Mouse (Mus musculus): ENCODE measurements at regions not wholly inside any gene's neighbourhood (a gene's known extent, or its start where the extent isn't known, plus 50 kb on each side); places are given as distances from the start of the nearest gene placed in this dataset.

GRCm38 (mm10) chr10:19412926-19413325, 56.6 kb downstream of the Olig3 start:
- DNase-seq (ENCODE audit: low read depth, low spot score) (no peak), ATAC-seq (no peak)
- in situ Hi-C loops (cut with MboI; ENCODE audit: low pct_unique_long_range_greater_than_20kb) = no loop called here
- peak; percentile 63 for TF ChIP-seq CTCF (IDR thresholded peaks at IDR 0.05)
- H3K27me3 ChIP-seq = no peaks in the 10 kb centered on the region
- ChIA-PET POLR2A (no interaction called here), CTCF (interaction anchor here (0.7 to 2.0 kb wide), 2 partner anchors 9 to 101 kb away, joined by 3 to 6 read pairs; no protein-coding TSS in a partner anchor)

GRCm38 (mm10) chr10:19413935-19414334, 57.6 kb downstream of the Olig3 start:
- DNase-seq (ENCODE audit: low read depth, low spot score) (no peak), ATAC-seq (no peak)
- in situ Hi-C loops (cut with MboI; ENCODE audit: low pct_unique_long_range_greater_than_20kb) = no loop called here
- no peaks in the 10 kb centered on the region for H3K27me3 ChIP-seq
- CTCF ChIA-PET = interaction anchor here (2.0 kb wide), 1 partner anchor 10 kb away, joined by 6 read pairs; no protein-coding TSS in a partner anchor
- POLR2A ChIA-PET = interaction anchor here (0.5 to 0.7 kb wide), 2 partner anchors 12 to 158 kb away, joined by 3 to 4 read pairs; no protein-coding TSS in a partner anchor
- TF ChIP-seq CTCF (IDR thresholded peaks at IDR 0.05) = no peak

GRCm38 (mm10) chr10:19414834-19415233, 58.5 kb downstream of the Olig3 start:
- no peak for DNase-seq (ENCODE audit: low read depth, low spot score)
- POLR2A ChIA-PET = no interaction called here
- H3K27me3 ChIP-seq = no peaks in the 10 kb centered on the region
- TF ChIP-seq CTCF (IDR thresholded peaks at IDR 0.05) = no peak
- ATAC-seq = no peak
- in situ Hi-C loops (cut with MboI; ENCODE audit: low pct_unique_long_range_greater_than_20kb) = no loop called here
- CTCF ChIA-PET = interaction anchor here (2.0 kb wide), 1 partner anchor 11 kb away, joined by 6 read pairs; no protein-coding TSS in a partner anchor

DNA sequence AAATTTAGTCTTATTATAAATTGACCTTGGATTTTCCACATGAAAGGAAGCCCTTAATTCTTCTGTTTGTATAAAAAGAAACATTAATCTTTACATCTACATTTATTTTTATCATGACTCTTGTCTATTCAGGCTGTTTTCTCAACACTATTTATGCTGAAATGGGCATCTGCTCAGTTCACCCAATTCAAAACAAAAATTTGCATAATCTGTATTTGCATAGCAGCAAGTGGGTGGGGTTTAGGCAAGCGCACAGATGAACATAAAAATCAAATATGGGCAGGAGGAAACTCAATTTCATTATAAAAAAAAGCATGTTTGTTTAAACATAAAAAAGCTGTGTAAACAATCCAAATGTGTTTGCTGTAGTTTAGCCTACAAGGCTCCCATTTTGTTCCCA, 67.7 kb downstream of the Olig3 start:
- ATAC-seq (no peak), DNase-seq (ENCODE audit: low read depth, low spot score) (no peak)
- ChIA-PET POLR2A (no interaction called here), CTCF (no interaction called here)
- no peaks in the 10 kb centered on the region for H3K27me3 ChIP-seq
- in situ Hi-C loops (cut with MboI; ENCODE audit: low pct_unique_long_range_greater_than_20kb) = no loop called here
- TF ChIP-seq CTCF (IDR thresholded peaks at IDR 0.05) = no peak

- DNase-seq (ENCODE audit: low read depth, low spot score) = no peak
- TF ChIP-seq CTCF (IDR thresholded peaks at IDR 0.05) = no peak
- ChIA-PET POLR2A (no interaction called here), CTCF (no interaction called here)
- H3K27me3 ChIP-seq = no peaks in the 10 kb centered on the region
- ATAC-seq = no peak
- in situ Hi-C loops (cut with MboI; ENCODE audit: low pct_unique_long_range_greater_than_20kb) = no loop called here
Measured at GRCm38 (mm10) chr10:19424961-19425360, 68.6 kb downstream of the Olig3 start.

GRCm38 (mm10) chr10:19426835-19427234, 70.5 kb downstream of the Olig3 start:
- in situ Hi-C loops (cut with MboI; ENCODE audit: low pct_unique_long_range_greater_than_20kb) = no loop called here
- no peaks in the 10 kb centered on the region for H3K27me3 ChIP-seq
- no peak for DNase-seq (ENCODE audit: low read depth, low spot score)
- no peak for TF ChIP-seq CTCF (IDR thresholded peaks at IDR 0.05)
- ChIA-PET CTCF (no interaction called here), POLR2A (no interaction called here)
- no peak for ATAC-seq

DNA sequence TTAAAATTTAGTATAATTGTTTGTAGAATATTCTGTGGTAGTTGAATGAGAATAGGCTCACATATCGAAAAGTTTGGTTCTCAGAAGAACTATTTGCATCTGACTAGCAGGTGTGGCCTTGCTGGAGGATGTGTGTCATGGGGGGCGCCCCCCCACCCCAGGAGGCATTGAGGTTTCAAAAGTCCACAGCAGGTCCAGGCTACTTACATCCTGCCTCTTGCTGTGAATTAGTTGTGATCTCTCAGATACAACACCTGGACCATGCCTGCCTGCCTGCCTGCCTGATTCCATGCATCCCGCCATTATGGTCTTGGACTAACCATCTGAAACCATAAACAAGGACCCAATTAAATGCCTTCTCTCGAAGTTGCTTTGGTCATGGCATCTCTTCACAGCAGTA, 76.2 kb downstream of the Olig3 start:
- in situ Hi-C loops (cut with MboI; ENCODE audit: low pct_unique_long_range_greater_than_20kb) = no loop called here
- H3K27me3 ChIP-seq = no peaks in the 10 kb centered on the region
- DNase-seq (ENCODE audit: low read depth, low spot score) (no peak), ATAC-seq (no peak)
- ChIA-PET CTCF (no interaction called here), POLR2A (no interaction called here)
- TF ChIP-seq CTCF (IDR thresholded peaks at IDR 0.05) = no peak

DNA sequence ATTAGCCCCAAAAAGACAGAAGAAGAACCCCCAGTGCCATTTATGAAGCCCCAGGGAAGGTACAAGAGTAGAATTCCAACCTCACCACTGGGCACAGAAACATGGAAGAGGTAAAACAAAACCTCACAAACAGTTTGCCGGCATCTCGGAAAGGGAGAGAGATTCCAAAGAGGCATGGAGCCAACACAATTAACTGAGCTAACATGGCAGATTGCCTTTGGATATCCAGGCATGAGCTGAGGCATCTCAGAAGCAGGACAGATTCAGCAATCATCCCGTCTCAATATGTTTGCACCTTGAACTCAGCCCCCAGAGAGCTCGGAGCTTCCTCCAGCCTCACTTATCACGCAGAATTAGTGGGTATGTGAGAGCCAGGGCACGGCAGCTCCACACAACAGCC, 78.3 kb downstream of the Olig3 start:
- in situ Hi-C loops (cut with MboI; ENCODE audit: low pct_unique_long_range_greater_than_20kb) = no loop called here
- ATAC-seq = no peak

GRCm38 (mm10) chr10:19441807-19442206, 85.5 kb downstream of the Olig3 start:
- in situ Hi-C loops (cut with MboI; ENCODE audit: low pct_unique_long_range_greater_than_20kb) = no loop called here
- TF ChIP-seq CTCF (IDR thresholded peaks at IDR 0.05) = no peak
- ChIA-PET POLR2A (no interaction called here), CTCF (no interaction called here)
- ATAC-seq (no peak), DNase-seq (ENCODE audit: low read depth, low spot score) (no peak)
- H3K27me3 ChIP-seq = no peaks in the 10 kb centered on the region

More for the DNA sequence above, 78.3 kb downstream of the Olig3 start:
- no peak for TF ChIP-seq CTCF (IDR thresholded peaks at IDR 0.05)
- POLR2A ChIA-PET = no interaction called here
- no peak for DNase-seq (ENCODE audit: low read depth, low spot score)
- CTCF ChIA-PET = no interaction called here
- no peaks in the 10 kb centered on the region for H3K27me3 ChIP-seq

GRCm38 (mm10) chr10:19443516-19443915, 87.2 kb downstream of the Olig3 start:
- DNase-seq (ENCODE audit: low read depth, low spot score) (no peak), ATAC-seq (no peak)
- no peak for TF ChIP-seq CTCF (IDR thresholded peaks at IDR 0.05)
- CTCF ChIA-PET = interaction anchor here (0.8 kb wide), 1 partner anchor 10 kb away, joined by 3 read pairs; no protein-coding TSS in a partner anchor
- in situ Hi-C loops (cut with MboI; ENCODE audit: low pct_unique_long_range_greater_than_20kb) = no loop called here
- no peaks in the 10 kb centered on the region for H3K27me3 ChIP-seq
- POLR2A ChIA-PET = interaction anchor here (0.6 kb wide), 1 partner anchor 662 kb away, joined by 3 read pairs; no protein-coding TSS in a partner anchor

GRCm38 (mm10) chr10:19448838-19449559, 92.7 kb downstream of the Olig3 start:
- in situ Hi-C loops (cut with MboI; ENCODE audit: low pct_unique_long_range_greater_than_20kb) = no loop called here
- ChIA-PET CTCF (interaction anchor here (0.7 kb wide), 1 partner anchor 9 kb away, joined by 3 read pairs; no protein-coding TSS in a partner anchor), POLR2A (no interaction called here)
- no peak for TF ChIP-seq CTCF (IDR thresholded peaks at IDR 0.05)
- ATAC-seq (no peak), DNase-seq (ENCODE audit: low read depth, low spot score) (no peak)
- no peaks in the 10 kb centered on the region for H3K27me3 ChIP-seq
